Mouse (Mus musculus) hindbrain, embryonic 16.5 days (tissue): ENCODE measurements around the gene Aldh18a1. TPM values are rescaled to one million over a fixed set of nuclear protein-coding genes. Genes with fewer than 3 reads are reported as not detected.

ENCODE experiments used
- ATAC-seq: fragments of 200-750 bp; cut with Nextera tagmentation; 2 replicates; pipeline ENCODE4 v1.8.0; 2017; ENCODE audit warnings: moderate TSS enrichment, moderate library complexity
- H3K27ac ChIP-seq: fragments of 300-500 bp; sonication (generic); 2 replicates; pipeline ENCODE4 v1.5.1; 2014; ENCODE audit warnings: low read depth, mild to moderate bottlenecking, control low read depth, low read length, moderate library complexity
- H3K27me3 ChIP-seq: fragments of 300-500 bp; sonication (generic); replicated peaks from 2 replicates; pipeline ENCODE4 v1.6.1; 2014; ENCODE audit warnings: low read length; ENCODE audit not compliant: control insufficient read depth, insufficient read depth
- H3K36me3 ChIP-seq: fragments of 300-500 bp; sonication (generic); 2 replicates; pipeline ENCODE4 v1.6.1; 2014; ENCODE audit warnings: mild to moderate bottlenecking, low read length, moderate library complexity, mixed read lengths; ENCODE audit not compliant: control insufficient read depth, insufficient read depth
- H3K4me1 ChIP-seq: fragments of 300-500 bp; sonication (generic); 2 replicates; pipeline ENCODE4 v1.6.1; 2014; ENCODE audit warnings: low read depth, low read length; ENCODE audit not compliant: control insufficient read depth, insufficient read depth
- H3K4me2 ChIP-seq: fragments of 300-500 bp; sonication (generic); 2 replicates; pipeline ENCODE4 v1.6.1; 2014; ENCODE audit warnings: mild to moderate bottlenecking, low read length, control low read depth, moderate library complexity
- H3K4me3 ChIP-seq: fragments of 300-500 bp; sonication (generic); 2 replicates; pipeline ENCODE4 v1.5.1; 2014; ENCODE audit warnings: mild to moderate bottlenecking, low read length, control low read depth, moderate library complexity
- H3K9ac ChIP-seq: fragments of 300-500 bp; sonication (generic); 2 replicates; pipeline ENCODE4 v1.6.1; 2014; ENCODE audit warnings: low read depth, mild to moderate bottlenecking, control low read depth, low read length, moderate library complexity
- H3K9me3 ChIP-seq: fragments of 300-500 bp; sonication (generic); 2 replicates; pipeline ENCODE4 v1.6.1; 2014; ENCODE audit warnings: mild to moderate bottlenecking, low read length, moderate library complexity; ENCODE audit not compliant: control insufficient read depth
- WGBS: fragments of 180-500 bp; shearing (Covaris S2); extraction: QIAGEN DNeasy Blood & Tissue Kit; methylation state at CpG from one replicate; pipeline ENCODE4 v1.1.7; 2014; 5-methylcytosine and 5-hydroxymethylcytosine counted together
- polyA plus RNA-seq: library from polyadenylated mRNA; unstranded; fragments of >200 nt; fragmentation: Nextera tagmentation; extraction: Ambion mirVana; gene quantifications from 2 replicates; pipeline ENCODE4 v1.2.1, GENCODE M21; 2015

Aldh18a1 gene
- polyA plus RNA-seq, 1 experiment from 2014 or later = 43.7 TPM

- Histone ChIP-seq H3K36me3 (no peaks in the 10 kb centered on the region), H3K4me2 (peak overlapping the region; percentile 61), H3K9me3 (no peaks in the 10 kb centered on the region), H3K4me1 (peaks cover 23% of the 10 kb centered on the region), H3K27ac (no peak overlapping the region), H3K9ac (peak overlapping the region; percentile 8), H3K27me3 (no peaks in the 10 kb centered on the region), H3K4me3 (peak overlapping the region; percentile 65)
- 71% methylated on average over 13 of the region's 13 CpGs for WGBS
- ATAC-seq = no peak
These were observed 77.7 kb downstream of the Aldh18a1 start for GRCm38 (mm10) chr19:40510387-40511099.

- Histone ChIP-seq H3K4me1 (peaks cover 23% of the 10 kb centered on the region), H3K36me3 (no peaks in the 10 kb centered on the region), H3K9ac (no peak overlapping the region), H3K9me3 (no peaks in the 10 kb centered on the region), H3K4me2 (no peak overlapping the region), H3K27me3 (no peaks in the 10 kb centered on the region), H3K4me3 (no peak overlapping the region), H3K27ac (no peak overlapping the region)
- 64% methylated on average over 2 of the region's 2 CpGs for WGBS
- ATAC-seq = no peak
These were observed 79.0 kb downstream of the Aldh18a1 start for GRCm38 (mm10) chr19:40509274-40509673.

- no peak overlapping the region for H3K4me2 ChIP-seq
- no peaks in the 10 kb centered on the region for H3K36me3 ChIP-seq
- ATAC-seq = no peak
- no peaks in the 10 kb centered on the region for H3K9me3 ChIP-seq
- H3K27me3 ChIP-seq = no peaks in the 10 kb centered on the region
- H3K4me3 ChIP-seq = no peak overlapping the region
- no peak overlapping the region for H3K9ac ChIP-seq
- peaks cover 23% of the 10 kb centered on the region for H3K4me1 ChIP-seq
- no peak overlapping the region for H3K27ac ChIP-seq
- 57% methylated on average over 2 of the region's 2 CpGs for WGBS
These were observed 79.4 kb downstream of the Aldh18a1 start for GRCm38 (mm10) chr19:40508851-40509250.

GRCm38 (mm10) chr19:40506965-40507364 lies 81.3 kb downstream of the Aldh18a1 start:
- H3K27me3 ChIP-seq = no peaks in the 10 kb centered on the region
- H3K4me3 ChIP-seq = no peak overlapping the region
- no peaks in the 10 kb centered on the region for H3K9me3 ChIP-seq
- no peak overlapping the region for H3K9ac ChIP-seq
- H3K4me2 ChIP-seq = no peak overlapping the region
- ATAC-seq = no peak
- peaks cover 22% of the 10 kb centered on the region for H3K4me1 ChIP-seq
- no peaks in the 10 kb centered on the region for H3K36me3 ChIP-seq
- 85% methylated on average over 3 of the region's 3 CpGs for WGBS
- H3K27ac ChIP-seq = no peak overlapping the region

GRCm38 (mm10) chr19:40504336-40504735 lies 83.9 kb downstream of the Aldh18a1 start:
- Histone ChIP-seq H3K27me3 (no peaks in the 10 kb centered on the region), H3K36me3 (no peaks in the 10 kb centered on the region), H3K4me1 (no peaks in the 10 kb centered on the region; the same call in 1 of the 2 replicates), H3K9me3 (no peaks in the 10 kb centered on the region), H3K9ac (no peak overlapping the region), H3K4me3 (no peak overlapping the region), H3K27ac (no peak overlapping the region), H3K4me2 (no peak overlapping the region)
- WGBS = 90% methylated on average over 7 of the region's 7 CpGs
- no peak for ATAC-seq

Other genes starting within 250 kb of the Aldh18a1 start
- gene Sorbs1, start 74.7 kb downstream of the Aldh18a1 start, polyA plus RNA-seq = 83.6 and 101 TPM in 2 replicates
- gene Tctn3, start 23.8 kb upstream of the Aldh18a1 start, polyA plus RNA-seq = 14.8 and 16.6 TPM in 2 replicates
- gene Entpd1, start 23.9 kb upstream of the Aldh18a1 start, polyA plus RNA-seq = 7.7 and 8.1 TPM in 2 replicates
- gene Cc2d2b, start 160.3 kb upstream of the Aldh18a1 start, polyA plus RNA-seq = 0.12 and 0.44 TPM in 2 replicates
- gene Ccnj, start 242.8 kb upstream of the Aldh18a1 start, polyA plus RNA-seq = 11.9 and 15.2 TPM in 2 replicates